Mouse (Mus musculus) ES-E14 (cell line): ENCODE data around the gene Btbd1. TPM values are rescaled to one million over a fixed set of nuclear protein-coding genes. Genes with fewer than 3 reads are reported as not detected.

Experiments
- DNase-seq: peaks from one replicate; pipeline ENCODE4 v3.0.0-alpha.2; 2013; ENCODE audit warnings: low read depth, low spot score
- H3K27ac ChIP-seq: 2 replicates; pipeline ENCODE4 v1.5.1; 2012; ENCODE audit warnings: low read depth, mild to moderate bottlenecking, low read length, moderate library complexity, mixed read lengths; ENCODE audit not compliant: poor library complexity, insufficient read depth, severe bottlenecking
- H3K36me3 ChIP-seq: 2 replicates; pipeline ENCODE4 v1.6.1; 2012; ENCODE audit warnings: mild to moderate bottlenecking, low read length, moderate library complexity, mixed read lengths; ENCODE audit not compliant: control insufficient read depth, poor library complexity, insufficient read depth, severe bottlenecking
- H3K4me1 ChIP-seq, 2 experiments: fragments of 150-350 bp in 1 of 2; sonication (generic) in 1 of 2; 2 replicates each; pipeline ENCODE4 v1.6.1; 2012; ENCODE audit warnings: low read length in 2 of 2, mild to moderate bottlenecking in 1 of 2, mixed read lengths in 1 of 2; ENCODE audit not compliant: control insufficient read depth in 2 of 2, insufficient read depth in 2 of 2, poor library complexity in 1 of 2
- H3K4me3 ChIP-seq, 2 experiments: fragments of 150-350 bp in 1 of 2; sonication (generic) in 1 of 2; 2 replicates each; pipeline ENCODE4 v1.5.1; 2012; ENCODE audit warnings: low read length in 2 of 2, low read depth in 1 of 2, mild to moderate bottlenecking in 1 of 2, mixed read lengths in 1 of 2; ENCODE audit not compliant: insufficient read depth in 1 of 2, poor library complexity in 1 of 2, severe bottlenecking in 1 of 2
- H3K9ac ChIP-seq: 2 replicates; pipeline ENCODE4 v1.6.1; 2012; ENCODE audit warnings: low read depth, mild to moderate bottlenecking, low read length, mixed read lengths; ENCODE audit not compliant: poor library complexity, insufficient read depth, severe bottlenecking
- H3K9me3 ChIP-seq: fragments of 150-350 bp; sonication (generic); 2 replicates; pipeline ENCODE4 v1.6.1; 2012; ENCODE audit warnings: low read depth, mild to moderate bottlenecking, low read length; ENCODE audit not compliant: control insufficient read depth, insufficient read depth
- CHD2 ChIP-seq: IDR thresholded peaks from 2 replicates; pipeline ENCODE4 v1.6.1; 2014; ENCODE audit warnings: mild to moderate bottlenecking, low read depth, low read length, inconsistent platforms
- HCFC1 ChIP-seq: IDR thresholded peaks from 2 replicates; pipeline ENCODE4 v1.6.1; 2012; ENCODE audit warnings: low read length, inconsistent platforms, borderline replicate concordance; ENCODE audit not compliant: insufficient read depth
- MAFK ChIP-seq: IDR thresholded peaks from 2 replicates; pipeline ENCODE4 v1.6.1; 2014; ENCODE audit warnings: mild to moderate bottlenecking, low read depth, low read length, inconsistent platforms; ENCODE audit not compliant: insufficient read depth
- ZC3H11A ChIP-seq: IDR thresholded peaks from 2 replicates; pipeline ENCODE4 v1.6.1; 2012; ENCODE audit warnings: low read depth, mild to moderate bottlenecking, inconsistent platforms, low read length, borderline replicate concordance
- ZNF384 ChIP-seq: IDR thresholded peaks from 2 replicates; pipeline ENCODE4 v1.6.1; 2012; ENCODE audit warnings: low read depth, low read length, inconsistent platforms
- in situ Hi-C, 2 experiments: fragments of 600-800 bp; cut with MboI; formaldehyde crosslinking; loops; one replicate each; pipeline ENCODE4 v1.15.1; 2025; ENCODE audit warnings: low sequenced_read_pairs in 2 of 2, inconsistent platforms in 1 of 2; ENCODE audit not compliant: unreplicated experiment in 2 of 2
- total RNA-seq: library from RNA; depleted of rRNA; stranded (reverse); fragments of 300-350 nt; gene quantifications from 2 replicates; pipeline ENCODE4 v1.2.3, GENCODE M21; 2012

Btbd1 gene
- total RNA-seq, 1 experiment: 28.2 TPM

DNA sequence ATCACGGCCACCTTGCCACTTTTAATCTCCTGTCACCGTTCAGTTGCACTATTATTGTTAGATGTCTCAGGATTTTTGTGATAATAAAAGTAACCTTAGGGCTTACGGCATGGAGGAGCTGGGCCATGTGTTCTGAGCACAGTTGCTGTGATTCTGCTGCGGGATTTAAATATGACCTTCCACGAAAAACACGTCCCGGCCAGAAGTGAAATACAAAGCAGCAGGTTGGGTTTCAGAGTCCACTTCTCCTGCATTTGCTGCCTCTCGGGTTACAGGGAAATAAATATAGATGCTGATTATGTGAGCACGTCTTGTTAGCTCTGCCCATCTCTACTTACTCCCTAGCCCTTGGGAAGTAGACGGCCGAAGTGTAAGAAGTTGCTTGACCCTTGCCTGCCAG is 15.6 kb upstream of the Btbd1 start:
- no peaks in the 10 kb centered on the region for H3K36me3 ChIP-seq
- no peak for DNase-seq
- no peaks in the 10 kb centered on the region for H3K9me3 ChIP-seq
- no peaks in the 10 kb centered on the region for H3K4me1 ChIP-seq
- H3K9ac ChIP-seq: no peak overlapping the region
- TF ChIP-seq ZNF384 (no peak), MAFK (no peak)
- in situ Hi-C loops: no loop called here
- no peak overlapping the region for H3K27ac ChIP-seq
- no peak overlapping the region for H3K4me3 ChIP-seq

DNA sequence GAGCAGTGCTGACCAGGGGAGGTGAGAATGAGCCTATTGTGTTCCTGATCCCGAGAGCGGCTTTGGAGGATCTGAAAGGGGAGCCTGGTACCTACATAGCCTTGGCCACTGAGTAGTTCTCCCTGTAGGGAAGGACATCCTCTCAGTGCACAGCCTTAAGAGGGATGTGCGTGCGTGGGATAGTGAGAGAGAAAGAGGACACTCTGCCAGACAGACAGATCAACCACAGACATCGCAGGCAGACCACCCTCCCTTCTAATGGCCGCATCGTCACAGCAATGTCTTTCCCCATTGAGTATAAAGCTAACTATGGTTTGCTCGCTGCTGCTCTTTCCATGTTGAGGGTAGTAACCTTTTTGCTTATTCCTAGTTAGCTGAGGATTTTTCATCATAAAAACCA is 14.7 kb upstream of the Btbd1 start:
- H3K9ac ChIP-seq: no peak overlapping the region
- H3K4me1 ChIP-seq: no peaks in the 10 kb centered on the region
- in situ Hi-C loops: no loop called here
- H3K9me3 ChIP-seq: no peaks in the 10 kb centered on the region
- H3K36me3 ChIP-seq: no peaks in the 10 kb centered on the region
- DNase-seq: no peak
- TF ChIP-seq CHD2: no peak
- TF ChIP-seq HCFC1: no peak
- TF ChIP-seq MAFK: no peak
- TF ChIP-seq ZNF384: no peak
- TF ChIP-seq ZC3H11A: no peak
- H3K27ac ChIP-seq: no peak overlapping the region
- H3K4me3 ChIP-seq: no peak overlapping the region

DNA sequence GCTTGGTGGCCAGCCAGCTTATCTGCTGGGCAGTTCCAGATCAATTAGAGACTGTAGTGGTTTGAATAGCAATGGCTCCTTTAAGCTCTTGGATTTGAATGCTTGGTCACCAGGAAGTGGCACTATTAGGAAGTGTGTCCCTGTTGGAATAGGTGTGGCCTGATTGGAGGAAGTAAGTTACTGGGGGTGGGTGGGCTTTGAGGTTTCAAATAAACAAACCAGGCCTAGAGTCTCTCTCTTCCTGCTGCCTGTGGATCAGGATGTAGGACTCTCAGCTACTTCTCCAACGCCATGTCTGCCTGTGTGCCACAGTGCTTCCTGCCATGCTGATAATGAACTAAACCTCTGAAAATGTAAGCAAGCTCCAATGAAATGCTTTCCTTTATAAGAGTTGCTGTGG is 13.8 kb upstream of the Btbd1 start:
- Histone ChIP-seq H3K9ac (no peak overlapping the region), H3K4me3 (no peak overlapping the region), H3K9me3 (no peaks in the 10 kb centered on the region), H3K36me3 (no peaks in the 10 kb centered on the region), H3K27ac (no peak overlapping the region), H3K4me1 (no peaks in the 10 kb centered on the region)
- TF ChIP-seq HCFC1: no peak
- no peak for TF ChIP-seq MAFK
- TF ChIP-seq CHD2: no peak
- TF ChIP-seq ZC3H11A: no peak
- no peak for TF ChIP-seq ZNF384
- no peak for DNase-seq
- in situ Hi-C loops: no loop called here

DNA sequence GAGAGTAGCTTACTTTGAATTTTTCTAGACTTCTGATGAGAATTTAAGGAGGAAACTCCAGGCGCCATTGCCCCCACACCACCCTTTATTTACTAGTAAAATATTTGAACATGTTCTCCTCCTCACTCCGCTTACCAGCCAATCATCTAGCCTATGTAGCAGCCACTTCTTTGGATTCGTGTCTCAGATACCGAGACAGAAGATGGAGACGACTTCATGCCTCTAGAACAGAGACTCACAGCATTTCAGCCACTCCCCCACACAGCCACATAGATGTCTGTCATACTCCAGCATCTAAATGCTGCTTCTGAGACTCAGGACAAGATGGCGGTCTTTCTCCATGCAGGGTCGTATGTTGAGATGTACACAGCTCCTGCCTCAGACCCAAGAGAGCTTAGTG is 12.9 kb upstream of the Btbd1 start:
- in situ Hi-C loops: no loop called here
- H3K9me3 ChIP-seq: no peaks in the 10 kb centered on the region
- no peak overlapping the region for H3K9ac ChIP-seq
- H3K27ac ChIP-seq: no peak overlapping the region
- H3K4me1 ChIP-seq: no peaks in the 10 kb centered on the region
- no peak overlapping the region for H3K4me3 ChIP-seq
- no peaks in the 10 kb centered on the region for H3K36me3 ChIP-seq
- no peak for DNase-seq
- TF ChIP-seq MAFK: no peak
- no peak for TF ChIP-seq HCFC1
- no peak for TF ChIP-seq ZC3H11A
- TF ChIP-seq CHD2: no peak
- TF ChIP-seq ZNF384: no peak

DNA sequence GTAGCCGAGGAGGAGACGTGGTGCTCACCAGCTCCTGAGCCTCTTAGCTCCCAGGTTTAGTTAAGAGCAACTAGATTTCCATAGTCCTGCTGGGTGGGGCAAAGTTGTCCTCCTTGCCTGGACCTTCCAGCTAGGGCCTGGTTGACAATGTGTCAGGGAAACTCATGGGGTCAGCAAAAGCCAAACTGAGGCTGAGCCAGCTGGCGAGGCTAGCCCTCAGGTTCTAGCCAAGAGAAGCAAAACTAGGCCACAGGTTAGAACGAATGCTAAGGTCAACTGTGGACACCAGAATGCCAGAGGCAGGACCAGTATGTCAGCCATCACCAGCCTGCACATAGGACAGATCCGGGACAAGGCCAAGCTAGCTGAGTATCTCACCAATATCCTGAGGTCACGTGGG is 12.2 kb upstream of the Btbd1 start:
- H3K4me3 ChIP-seq: no peak overlapping the region
- in situ Hi-C loops: no loop called here
- H3K9ac ChIP-seq: no peak overlapping the region
- no peak overlapping the region for H3K27ac ChIP-seq
- H3K9me3 ChIP-seq: no peaks in the 10 kb centered on the region
- DNase-seq: no peak
- TF ChIP-seq ZC3H11A (no peak), MAFK (no peak), ZNF384 (no peak), HCFC1 (no peak), CHD2 (no peak)
- no peaks in the 10 kb centered on the region for H3K36me3 ChIP-seq
- H3K4me1 ChIP-seq: no peaks in the 10 kb centered on the region
